Mouse (Mus musculus) hindbrain, postnatal 0 days (tissue): ENCODE measurements at regions not wholly inside any gene's neighbourhood (a gene's known extent, or its start where the extent isn't known, plus 50 kb on each side); places are given as distances from the start of the nearest gene placed in this dataset.
"Not testable (repeated sequence)": the region's sequence is repeated elsewhere in the genome, so short reads cannot be mapped to it uniquely, and the experiment has no call there.

ENCODE experiments used
- ATAC-seq: fragments of 200-750 bp; cut with Nextera tagmentation; 2 replicates; pipeline ENCODE4 v1.8.0; 2017; ENCODE audit warnings: mild to moderate bottlenecking, moderate TSS enrichment, moderate library complexity
- DNase-seq: peaks from one replicate; pipeline ENCODE4 v3.0.0-alpha.2; 2015; ENCODE audit warnings: low spot score
- H3K27ac ChIP-seq: fragments of 300-500 bp; sonication (generic); 2 replicates; pipeline ENCODE4 v1.5.1; 2014; ENCODE audit warnings: mild to moderate bottlenecking
- H3K27me3 ChIP-seq: fragments of 300-500 bp; sonication (generic); 2 replicates; pipeline ENCODE4 v1.6.1; 2014; ENCODE audit warnings: low read length, mixed read lengths; ENCODE audit not compliant: insufficient read depth
- H3K36me3 ChIP-seq: fragments of 300-500 bp; sonication (generic); 2 replicates; pipeline ENCODE4 v1.6.1; 2014; ENCODE audit warnings: low read length, mixed read lengths; ENCODE audit not compliant: insufficient read depth
- H3K4me1 ChIP-seq: fragments of 300-500 bp; sonication (generic); 2 replicates; pipeline ENCODE4 v1.6.1; 2014; ENCODE audit warnings: antibody characterized with exemption, low read length, mixed read lengths; ENCODE audit not compliant: insufficient read depth
- H3K4me2 ChIP-seq: fragments of 300-500 bp; sonication (generic); 2 replicates; pipeline ENCODE4 v1.6.1; 2014; ENCODE audit warnings: low read depth, mild to moderate bottlenecking, low read length, moderate library complexity, mixed read lengths
- H3K4me3 ChIP-seq: fragments of 300-500 bp; sonication (generic); 2 replicates; pipeline ENCODE4 v1.5.1; 2014; ENCODE audit warnings: low read length
- H3K9ac ChIP-seq: fragments of 300-500 bp; sonication (generic); replicated peaks from 2 replicates; pipeline ENCODE4 v1.6.1; 2014; ENCODE audit warnings: mild to moderate bottlenecking, low read length, moderate library complexity, mixed read lengths
- H3K9me3 ChIP-seq: fragments of 300-500 bp; sonication (generic); 2 replicates; pipeline ENCODE4 v1.6.1; 2016; ENCODE audit warnings: low read length, mixed read lengths
- CTCF ChIP-seq: IDR thresholded peaks from 2 replicates; pipeline ENCODE4 v1.5.1; 2016; ENCODE audit warnings: antibody characterized with exemption, control low read depth, low read depth
- WGBS: fragments of 180-500 bp; shearing (Covaris S2); extraction: QIAGEN DNeasy Blood & Tissue Kit; methylation state at CpG from one replicate; pipeline ENCODE4 v1.1.7; 2014; 5-methylcytosine and 5-hydroxymethylcytosine counted together

DNA sequence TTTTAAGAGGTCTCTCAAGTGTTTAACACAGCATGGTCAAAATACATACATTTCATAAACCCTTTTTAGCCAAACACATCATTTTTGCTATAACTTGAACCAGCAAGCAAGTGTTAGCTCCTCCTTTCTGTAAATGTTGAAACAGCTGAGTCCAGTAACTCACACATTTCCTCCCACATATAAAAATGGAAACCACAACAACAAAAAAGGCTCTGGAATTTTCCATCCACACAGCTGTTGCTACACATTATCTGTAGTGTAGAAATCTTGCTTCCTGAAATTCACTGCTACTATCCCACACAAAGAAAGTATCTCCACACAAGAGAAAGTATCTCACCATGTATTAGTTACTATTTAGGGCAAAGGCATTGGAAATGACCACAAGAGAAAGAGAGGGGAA, 96.7 kb upstream of the Tbl1x start:
- Histone ChIP-seq H3K9me3 (no peaks in the 10 kb centered on the region), H3K27me3 (no peaks in the 10 kb centered on the region), H3K9ac (no peak overlapping the region), H3K36me3 (no peaks in the 10 kb centered on the region), H3K4me1 (no peaks in the 10 kb centered on the region), H3K4me3 (no peak overlapping the region), H3K4me2 (no peak overlapping the region), H3K27ac (no peak overlapping the region)
- no peak for TF ChIP-seq CTCF
- ATAC-seq (no peak), DNase-seq (no peak)

- H3K36me3 ChIP-seq, result no peaks in the 10 kb centered on the region
- no peaks in the 10 kb centered on the region for H3K4me1 ChIP-seq
- H3K4me3 ChIP-seq, result no peak overlapping the region
- H3K27me3 ChIP-seq, result no peaks in the 10 kb centered on the region
- TF ChIP-seq CTCF, result peak; percentile 29; the same call in 1 of the 2 replicates
- no peak overlapping the region for H3K4me2 ChIP-seq
- no peak for DNase-seq
- no peak for ATAC-seq
- H3K27ac ChIP-seq, result no peak overlapping the region
- no peaks in the 10 kb centered on the region for H3K9me3 ChIP-seq
- H3K9ac ChIP-seq, result no peak overlapping the region
Measured at GRCm38 (mm10) chrX:77417766-77418165, 93.0 kb upstream of the Tbl1x start.

- WGBS, result 68% methylated on average over 2 of the region's 2 CpGs
- TF ChIP-seq CTCF, result no peak
Measured at GRCm38 (mm10) chrX:77422206-77422605, 88.6 kb upstream of the Tbl1x start.

DNA sequence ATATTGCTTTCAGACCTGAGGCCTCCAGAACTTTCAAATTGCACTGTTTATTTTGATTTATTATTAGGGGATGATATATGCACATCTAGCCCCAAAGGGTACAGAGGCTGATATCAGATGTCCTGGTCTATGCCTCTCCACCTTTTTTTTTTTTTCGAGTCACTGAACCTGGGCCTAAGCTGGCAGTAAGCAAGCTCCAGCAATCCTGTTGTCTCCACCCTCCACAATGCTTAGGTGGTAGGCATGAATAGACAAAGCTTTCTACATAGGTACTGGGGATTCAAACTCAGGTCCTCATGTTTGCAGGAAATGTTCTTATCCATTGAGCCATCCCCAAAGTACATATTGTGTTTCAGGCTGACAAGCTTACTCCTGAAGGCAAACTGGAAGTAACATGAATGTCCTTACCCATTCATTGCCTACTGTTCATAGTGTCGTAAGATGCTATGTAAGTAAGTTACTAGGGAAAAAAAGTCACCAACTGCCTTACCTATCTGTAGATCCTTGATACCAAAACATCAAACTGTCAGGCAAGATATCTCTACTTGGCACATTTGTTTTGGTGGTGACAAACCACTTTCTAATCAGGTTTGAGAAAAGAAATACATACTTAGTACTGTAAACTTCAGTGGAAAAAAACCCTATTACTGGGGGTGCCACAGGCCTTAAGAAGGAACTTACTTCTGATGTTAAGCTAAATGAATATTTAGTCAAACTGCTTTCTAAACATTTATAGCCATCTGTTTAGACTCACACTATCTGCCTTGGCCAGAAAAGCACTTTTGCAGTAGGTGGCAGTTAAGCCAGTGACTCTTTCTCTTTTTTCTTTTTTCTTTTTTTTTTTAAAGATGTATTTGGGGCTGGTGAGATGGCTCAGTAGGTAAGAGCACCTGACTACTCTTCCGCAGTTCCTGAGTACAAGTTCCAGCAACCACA, 85.8 kb upstream of the Tbl1x start:
- Histone ChIP-seq H3K4me2 (no peak overlapping the region), H3K9ac (no peak overlapping the region), H3K4me3 (no peak overlapping the region), H3K36me3 (no peaks in the 10 kb centered on the region), H3K27me3 (no peaks in the 10 kb centered on the region), H3K9me3 (no peaks in the 10 kb centered on the region), H3K4me1 (no peaks in the 10 kb centered on the region), H3K27ac (no peak overlapping the region)
- no peak for DNase-seq
- WGBS, result 91% methylated on average over 3 of the region's 3 CpGs
- ATAC-seq, result no peak
- TF ChIP-seq CTCF, result no peak

More at GRCm38 (mm10) chrX:77422206-77422605, 88.6 kb upstream of the Tbl1x start:
- Histone ChIP-seq H3K27ac (no peak overlapping the region), H3K4me3 (no peak overlapping the region), H3K9ac (no peak overlapping the region), H3K36me3 (no peaks in the 10 kb centered on the region), H3K9me3 (no peaks in the 10 kb centered on the region), H3K27me3 (no peaks in the 10 kb centered on the region), H3K4me2 (no peak overlapping the region), H3K4me1 (no peaks in the 10 kb centered on the region)
- DNase-seq (no peak), ATAC-seq (no peak)

DNA sequence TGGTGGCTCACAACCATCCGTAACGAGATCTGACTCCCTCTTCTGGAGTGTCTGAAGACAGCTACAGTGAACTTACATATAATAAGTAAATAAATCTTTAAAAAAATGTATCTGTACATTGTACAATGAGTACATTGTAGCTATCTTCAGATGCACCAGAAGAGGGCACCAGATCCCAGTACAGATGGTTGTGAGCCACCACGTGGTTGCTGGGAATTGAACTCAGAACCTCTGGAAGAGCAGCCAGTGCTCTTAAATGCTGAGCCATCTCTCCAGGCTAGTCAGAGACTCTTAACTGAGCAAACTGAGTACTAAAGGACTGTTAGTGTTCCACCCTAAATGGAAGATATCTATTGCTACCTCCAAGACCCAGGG, 85.1 kb upstream of the Tbl1x start:
- 80% methylated on average over 3 of the region's 3 CpGs for WGBS
- H3K27ac ChIP-seq, H3K27me3 ChIP-seq, ATAC-seq, H3K36me3 ChIP-seq, H3K4me1 ChIP-seq, H3K4me2 ChIP-seq, H3K9me3 ChIP-seq, H3K9ac ChIP-seq, DNase-seq, H3K4me3 ChIP-seq: not testable (repeated sequence)

- not testable (repeated sequence) for H3K27me3 ChIP-seq, H3K36me3 ChIP-seq, H3K9ac ChIP-seq, H3K27ac ChIP-seq, DNase-seq, H3K4me1 ChIP-seq, ATAC-seq, H3K4me2 ChIP-seq, H3K4me3 ChIP-seq, H3K9me3 ChIP-seq
- WGBS, result 77% methylated on average over 6 of the region's 6 CpGs
Measured at GRCm38 (mm10) chrX:77426836-77427235, 84.0 kb upstream of the Tbl1x start.

- no peak overlapping the region for H3K4me3 ChIP-seq
- no peaks in the 10 kb centered on the region for H3K9me3 ChIP-seq
- no peaks in the 10 kb centered on the region for H3K27me3 ChIP-seq
- ATAC-seq (no peak), DNase-seq (no peak)
- H3K4me2 ChIP-seq, result no peak overlapping the region
- no peaks in the 10 kb centered on the region for H3K36me3 ChIP-seq
- H3K27ac ChIP-seq, result peak overlapping the region; percentile 27; the same call in 1 of the 2 replicates
- WGBS, result 80% methylated on average over 2 of the region's 2 CpGs
- H3K4me1 ChIP-seq, result no peaks in the 10 kb centered on the region
- no peak for TF ChIP-seq CTCF
- no peak overlapping the region for H3K9ac ChIP-seq
Measured at GRCm38 (mm10) chrX:77432001-77432565, 78.7 kb upstream of the Tbl1x start.
